In genomic region chr17:27073126-27073525, GRCm38 (mm10) we compare ENCODE assay signal across 15 mouse cellular contexts.
"Had no signal": no experiment of that assay in that cellular context is flagged by ENCODE, and none has a peak within 500 bp of the region (broad histone marks: within the 10 kb centered on the region; RNA-seq: fewer than 3 reads in every experiment).

No protein-coding gene starts in this region.

- DNase-seq: cerebellum, postnatal 36 days; embryo, embryonic 11 days; forebrain, postnatal 0 days; gastrocnemius, adult 2 months; gastrocnemius, postnatal 10 days; gastrocnemius, postnatal 14 days; gastrocnemius, postnatal 25 days; gastrocnemius, postnatal 36 days; heart, adult 11 months; heart, adult 18-20 months; heart, adult 2 months had no signal

- ATAC-seq: forebrain, embryonic 13.5 days; forebrain, embryonic 14.5 days; forebrain, embryonic 15.5 days; forebrain, embryonic 16.5 days; forebrain, postnatal 0 days had no signal
